Mouse (Mus musculus): ENCODE measurements around the gene Smarcd3.

Gene Smarcd3

DNA sequence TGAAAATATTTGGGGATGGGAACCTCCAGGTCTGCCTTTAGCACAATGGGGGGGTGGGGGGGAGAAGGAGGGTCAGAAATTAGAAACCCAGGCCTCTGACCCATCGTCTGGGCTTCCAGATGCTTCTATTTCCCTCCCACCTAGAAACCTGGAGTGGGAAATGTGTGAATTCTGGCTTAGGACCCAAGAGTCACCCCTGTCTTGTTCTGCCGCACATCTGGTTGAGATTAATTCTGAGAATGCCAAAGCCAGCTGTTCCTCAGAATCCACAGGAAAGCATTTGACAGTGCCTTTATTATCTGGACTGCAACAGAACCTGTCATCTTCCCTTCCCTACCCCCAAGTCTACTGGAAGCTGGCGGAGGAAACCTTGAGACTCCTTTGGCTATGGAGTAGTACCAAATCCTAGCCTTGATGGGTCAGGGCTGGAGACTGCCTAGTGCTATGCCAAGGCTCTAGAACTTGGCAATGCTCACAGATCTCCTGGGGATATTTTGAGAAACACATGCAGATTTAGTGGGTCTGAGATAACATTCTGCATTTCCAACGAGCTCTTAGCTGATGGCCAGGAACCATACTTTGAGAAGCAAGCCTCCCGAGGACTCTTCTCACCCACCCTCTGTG is 70.5 kb downstream of the Smarcd3 start:
- DNase-seq = no peak

- no peak for DNase-seq
Observed at GRCm38 (mm10) chr5:24551317-24551688, 72.9 kb downstream of the Smarcd3 start.

- peak; percentile 32 for DNase-seq
Observed at GRCm38 (mm10) chr5:24550598-24551316, 73.5 kb downstream of the Smarcd3 start.

DNA sequence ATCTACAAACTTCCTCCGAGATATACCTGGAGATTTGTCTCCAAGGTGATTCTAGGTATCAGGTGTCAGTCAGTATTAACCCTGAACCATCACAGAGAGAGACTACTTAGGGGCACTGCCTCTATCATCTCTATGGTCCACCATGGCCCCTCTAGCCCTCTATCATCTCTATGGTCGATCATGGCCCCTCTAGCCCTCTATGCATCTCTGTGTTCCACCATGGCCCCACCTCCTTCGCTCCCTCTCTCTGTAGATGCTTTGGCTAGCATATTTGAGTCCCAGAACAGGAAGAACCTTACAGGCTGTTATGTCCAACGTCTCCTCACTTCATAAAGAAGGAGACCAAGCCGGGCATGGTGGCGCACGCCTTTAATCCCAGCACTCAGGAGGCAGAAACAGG is 81.6 kb downstream of the Smarcd3 start:
- no peak for DNase-seq

DNA sequence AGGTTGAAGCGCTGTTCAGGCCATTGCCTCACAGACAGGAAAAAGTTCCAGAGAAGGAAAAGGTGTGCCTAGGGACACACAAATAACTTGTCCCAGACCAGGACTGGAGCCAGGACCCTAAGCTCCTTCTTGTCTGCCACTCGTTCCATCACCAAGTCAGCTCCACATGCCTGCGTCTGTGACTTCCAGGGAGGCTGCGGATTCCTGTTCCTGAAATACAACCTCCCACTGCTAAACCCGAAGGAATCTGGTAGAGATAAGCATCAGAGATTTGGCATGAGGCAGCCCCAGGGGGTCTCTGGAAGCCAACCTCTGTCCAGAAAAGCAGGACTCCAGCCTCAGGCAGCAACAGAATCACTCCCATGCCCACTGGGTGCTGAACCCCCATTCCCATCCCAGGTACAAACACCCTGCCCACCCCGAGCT is 83.1 kb downstream of the Smarcd3 start:
- no peak for DNase-seq
